Mouse (Mus musculus) midbrain, embryonic 14.5 days (tissue): ENCODE measurements around the gene Fbxl5. TPM values are rescaled to one million over a fixed set of nuclear protein-coding genes. Genes with fewer than 3 reads are reported as not detected.

Experiments
- ATAC-seq: fragments of 200-750 bp; cut with Nextera tagmentation; 2 replicates; pipeline ENCODE4 v1.8.0; 2017; ENCODE audit warnings: moderate number of reproducible peaks, moderate library complexity; ENCODE audit not compliant: low FRiP score, low TSS enrichment
- DNase-seq: peaks from one replicate; pipeline ENCODE4 v3.0.0-alpha.2; 2015
- H3K27ac ChIP-seq: fragments of 300-500 bp; sonication (generic); replicated peaks from 2 replicates; pipeline ENCODE4 v1.5.1; 2014; ENCODE audit warnings: mild to moderate bottlenecking, low read depth, low read length, moderate library complexity
- H3K27me3 ChIP-seq: fragments of 300-500 bp; sonication (generic); 2 replicates; pipeline ENCODE4 v1.6.1; 2014; ENCODE audit warnings: low read length, control low read depth, mixed read lengths; ENCODE audit not compliant: control insufficient read depth, insufficient read depth
- H3K36me3 ChIP-seq: fragments of 300-500 bp; sonication (generic); 2 replicates; pipeline ENCODE4 v1.6.1; 2014; ENCODE audit warnings: low read length, control low read depth; ENCODE audit not compliant: control insufficient read depth, insufficient read depth
- H3K4me1 ChIP-seq: fragments of 300-500 bp; sonication (generic); 2 replicates; pipeline ENCODE4 v1.6.1; 2014; ENCODE audit warnings: mild to moderate bottlenecking, antibody characterized with exemption, low read length, control low read depth; ENCODE audit not compliant: control insufficient read depth, insufficient read depth
- H3K4me2 ChIP-seq: fragments of 300-500 bp; sonication (generic); 2 replicates; pipeline ENCODE4 v1.6.1; 2014; ENCODE audit warnings: mild to moderate bottlenecking, low read length, moderate library complexity
- H3K4me3 ChIP-seq: fragments of 300-500 bp; sonication (generic); replicated peaks from 2 replicates; pipeline ENCODE4 v1.5.1; 2014; ENCODE audit warnings: low read depth, low read length
- H3K9ac ChIP-seq: fragments of 300-500 bp; sonication (generic); replicated peaks from 2 replicates; pipeline ENCODE4 v1.6.1; 2014; ENCODE audit warnings: mild to moderate bottlenecking, low read length, moderate library complexity
- H3K9me3 ChIP-seq: fragments of 300-500 bp; sonication (generic); 2 replicates; pipeline ENCODE4 v1.6.1; 2016; ENCODE audit warnings: low read length, control low read depth, mixed read lengths; ENCODE audit not compliant: control insufficient read depth
- WGBS: fragments of 180-500 bp; shearing (Covaris S2); extraction: QIAGEN DNeasy Blood & Tissue Kit; methylation state at CpG from one replicate; pipeline ENCODE4 v1.1.7; 2014; 5-methylcytosine and 5-hydroxymethylcytosine counted together
- polyA plus RNA-seq: library from polyadenylated mRNA; unstranded; fragments of >200 nt; fragmentation: Nextera tagmentation; extraction: Ambion mirVana; gene quantifications from 2 replicates; pipeline ENCODE4 v1.2.1, GENCODE M21; 2014

The Fbxl5 gene
- polyA plus RNA-seq, 1 experiment from 2014 or later: 102 TPM

DNA sequence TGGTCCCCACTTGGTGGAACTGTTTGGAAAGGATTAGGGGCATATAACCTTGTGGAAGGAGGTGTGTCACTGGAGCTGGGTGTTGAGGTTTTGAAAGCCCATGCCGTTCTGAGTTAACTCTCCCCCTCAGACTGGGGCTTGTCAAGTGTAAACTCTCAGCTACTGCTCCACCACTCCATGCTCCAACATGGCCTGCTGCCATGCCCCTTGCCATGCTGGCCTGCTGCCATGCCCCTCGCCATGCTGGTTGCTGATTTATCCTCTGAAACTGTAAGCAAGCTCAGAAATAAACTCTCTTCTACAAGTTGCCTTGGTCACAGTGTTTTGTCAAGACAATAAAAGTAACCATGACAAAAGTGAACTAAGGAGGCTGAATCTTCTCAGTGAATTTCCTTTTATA, 16.0 kb downstream of the Fbxl5 start:
- Histone ChIP-seq H3K4me2 (no peak overlapping the region), H3K9ac (no peak overlapping the region), H3K4me3 (no peak overlapping the region), H3K27ac (no peak overlapping the region), H3K4me1 (0 out of 2 replicates have a peak, but pooled peaks cover 3% of the 10 kb centered on the region), H3K27me3 (no peaks in the 10 kb centered on the region), H3K9me3 (no peaks in the 10 kb centered on the region), H3K36me3 (no peaks in the 10 kb centered on the region)
- ATAC-seq (no peak), DNase-seq (no peak)
- WGBS: 83% methylated on average over 2 of the region's 2 CpGs

DNA sequence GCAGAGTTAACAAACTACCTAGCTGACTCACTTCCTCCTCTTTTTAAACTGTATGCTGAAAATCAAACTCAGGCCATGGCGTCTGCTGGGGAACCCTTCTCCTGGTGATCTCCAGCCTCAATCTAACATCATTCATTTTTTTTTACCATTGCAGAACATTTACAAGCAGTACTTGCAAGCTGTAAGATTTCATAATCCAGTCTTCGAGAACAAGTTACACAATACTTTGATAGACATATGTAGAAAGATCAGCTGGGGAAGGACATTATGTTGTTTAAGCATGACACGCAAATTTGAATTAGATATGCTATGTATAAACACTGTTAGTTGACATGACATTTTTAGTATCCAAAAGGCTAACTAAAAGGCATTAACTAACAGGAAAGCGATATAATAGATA, 19.6 kb downstream of the Fbxl5 start:
- no peak overlapping the region for H3K9ac ChIP-seq
- no peak overlapping the region for H3K4me3 ChIP-seq
- H3K4me1 ChIP-seq: no peaks in the 10 kb centered on the region
- no peak for DNase-seq
- H3K27me3 ChIP-seq: no peaks in the 10 kb centered on the region
- no peak for ATAC-seq
- WGBS: 93% methylated on average over 4 of the region's 4 CpGs
- H3K9me3 ChIP-seq: no peaks in the 10 kb centered on the region
- H3K27ac ChIP-seq: no peak overlapping the region
- no peak overlapping the region for H3K4me2 ChIP-seq
- no peaks in the 10 kb centered on the region for H3K36me3 ChIP-seq

DNA sequence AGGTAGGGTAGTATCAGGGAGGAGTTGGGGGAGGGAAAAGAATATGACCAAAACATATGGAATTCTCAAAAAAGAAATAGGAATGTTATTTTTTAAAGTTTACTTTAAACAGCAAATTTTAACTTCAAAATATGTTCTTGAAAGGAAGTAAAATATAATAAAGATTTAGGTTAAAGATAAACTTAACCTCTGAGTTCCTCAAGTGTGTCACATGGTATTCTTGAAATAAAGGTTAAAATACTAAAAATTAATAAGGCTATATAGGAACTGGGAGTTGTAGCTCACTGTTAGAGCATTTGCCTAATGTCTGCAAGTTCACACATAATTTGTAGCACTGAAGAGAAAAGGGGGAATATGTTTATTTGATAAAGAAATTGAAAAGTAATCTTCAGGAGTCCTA, 20.2 kb downstream of the Fbxl5 start:
- no peaks in the 10 kb centered on the region for H3K36me3 ChIP-seq
- no peak overlapping the region for H3K4me2 ChIP-seq
- no peak overlapping the region for H3K27ac ChIP-seq
- H3K9ac ChIP-seq: no peak overlapping the region
- no peak overlapping the region for H3K4me3 ChIP-seq
- DNase-seq: no peak
- no peaks in the 10 kb centered on the region for H3K9me3 ChIP-seq
- ATAC-seq: no peak
- no peaks in the 10 kb centered on the region for H3K27me3 ChIP-seq
- no peaks in the 10 kb centered on the region for H3K4me1 ChIP-seq

DNA sequence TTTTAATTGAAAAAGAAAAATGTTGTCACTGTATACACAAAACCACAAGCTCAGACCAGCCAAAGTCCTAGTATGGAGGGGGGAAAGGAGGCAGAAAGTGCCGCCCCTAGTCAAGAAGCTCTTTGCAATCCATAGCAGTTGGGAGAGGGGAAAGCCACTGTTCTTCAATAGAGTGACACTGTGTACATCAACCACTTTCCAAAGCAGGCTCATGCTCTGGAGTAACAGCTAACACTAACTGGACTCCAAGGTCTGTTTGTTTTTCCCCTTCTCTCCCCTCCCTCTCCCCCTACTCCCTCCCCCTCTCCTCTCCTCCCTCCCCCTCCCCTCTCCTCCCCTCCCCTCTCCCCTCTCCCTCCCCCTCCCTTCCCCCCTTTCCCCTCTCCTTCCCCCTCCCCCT, 20.7 kb downstream of the Fbxl5 start:
- no peaks in the 10 kb centered on the region for H3K4me1 ChIP-seq
- H3K27ac ChIP-seq: no peak overlapping the region
- ATAC-seq: no peak
- H3K9me3 ChIP-seq: no peaks in the 10 kb centered on the region
- no peak overlapping the region for H3K4me2 ChIP-seq
- no peak overlapping the region for H3K9ac ChIP-seq
- no peaks in the 10 kb centered on the region for H3K27me3 ChIP-seq
- DNase-seq: no peak
- WGBS: 76% methylated on average over 1 of the region's 1 CpGs
- no peaks in the 10 kb centered on the region for H3K36me3 ChIP-seq
- H3K4me3 ChIP-seq: no peak overlapping the region

DNA sequence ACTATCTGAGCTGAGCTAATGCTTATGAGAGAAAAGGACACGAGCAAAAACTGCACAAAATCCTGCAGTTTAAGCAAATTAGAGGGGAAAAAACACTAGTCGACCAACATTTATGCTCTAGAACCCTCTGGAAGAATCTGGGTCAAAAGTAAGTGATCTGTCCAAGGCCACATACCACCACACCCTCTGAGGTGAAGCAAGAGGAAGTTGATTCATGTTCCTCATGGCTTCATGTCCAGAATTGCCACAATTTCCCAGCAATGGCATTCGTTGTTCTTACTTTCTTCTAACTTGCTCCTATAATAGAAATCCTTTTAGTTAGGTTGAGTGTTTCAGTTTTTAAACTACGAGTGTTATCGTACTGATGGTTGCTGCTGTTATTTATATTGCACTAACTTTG, 21.9 kb downstream of the Fbxl5 start:
- 88% methylated on average over 5 of the region's 5 CpGs for WGBS
- no peaks in the 10 kb centered on the region for H3K36me3 ChIP-seq

DNA sequence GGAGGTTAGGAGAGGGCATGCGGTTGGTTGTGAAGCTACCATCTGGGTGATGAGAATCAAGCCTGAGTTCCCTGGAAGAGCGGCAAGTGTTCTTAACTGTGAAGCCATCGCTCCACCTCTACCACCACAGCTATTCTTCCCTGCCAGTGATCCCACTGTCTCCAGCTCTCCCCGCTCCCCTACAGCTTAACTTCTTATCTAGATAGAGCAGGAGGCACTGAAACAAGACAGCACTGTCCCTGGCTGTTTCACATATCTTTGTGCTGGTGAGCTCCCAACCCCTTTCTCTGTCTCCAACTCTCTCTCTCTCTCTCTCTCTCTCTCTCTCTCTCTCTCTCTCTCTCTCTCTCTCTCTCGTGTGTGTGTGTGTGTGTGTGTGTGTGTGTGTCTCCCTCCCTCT, 29.1 kb downstream of the Fbxl5 start:
- no peak for ATAC-seq
- H3K9me3 ChIP-seq: no peaks in the 10 kb centered on the region
- no peaks in the 10 kb centered on the region for H3K4me1 ChIP-seq

More for the DNA sequence above, 21.9 kb downstream of the Fbxl5 start:
- H3K4me1 ChIP-seq: no peaks in the 10 kb centered on the region
- no peaks in the 10 kb centered on the region for H3K27me3 ChIP-seq
- H3K27ac ChIP-seq: no peak overlapping the region
- H3K4me2 ChIP-seq: no peak overlapping the region
- DNase-seq (no peak), ATAC-seq (no peak)
- H3K4me3 ChIP-seq: no peak overlapping the region
- H3K9ac ChIP-seq: no peak overlapping the region
- H3K9me3 ChIP-seq: no peaks in the 10 kb centered on the region

DNA sequence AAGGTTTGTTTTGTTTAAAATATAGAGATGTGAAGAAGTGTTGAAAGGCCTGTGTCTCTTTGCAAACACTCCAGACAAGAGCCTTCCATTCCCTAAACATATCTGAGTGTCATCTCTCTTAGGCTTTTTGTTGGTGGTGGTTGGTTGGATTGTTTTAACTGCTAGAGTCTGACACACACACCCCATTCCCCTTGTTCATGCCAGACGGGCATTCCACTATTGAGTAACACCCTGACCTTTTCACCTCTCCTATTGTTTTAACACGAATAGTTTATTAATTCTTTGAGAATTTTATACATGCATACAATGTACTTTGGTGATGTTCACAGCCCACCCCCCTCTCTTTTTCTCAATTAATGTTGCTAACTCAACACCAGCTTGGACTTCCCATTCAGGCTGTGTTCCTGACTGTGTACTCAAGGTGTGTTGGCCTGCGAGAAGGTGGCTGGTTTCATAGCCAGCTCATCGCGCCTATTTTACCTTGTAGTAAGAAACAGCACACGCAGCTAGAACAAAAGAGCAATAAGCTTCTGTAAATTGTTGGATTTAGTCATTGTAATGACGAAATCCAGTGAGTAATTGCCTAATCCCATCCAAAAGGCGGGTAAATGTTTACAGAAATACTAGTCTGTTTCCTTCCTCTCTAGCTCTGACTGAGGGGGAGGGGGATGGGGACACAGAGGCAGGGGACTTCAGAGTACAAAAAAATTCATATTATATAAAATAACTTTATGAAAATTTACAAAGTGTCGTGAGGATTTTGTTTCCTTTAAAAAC, 33.3 kb downstream of the Fbxl5 start:
- Histone ChIP-seq H3K9ac (no peak overlapping the region), H3K9me3 (no peaks in the 10 kb centered on the region), H3K4me3 (no peak overlapping the region), H3K4me1 (no peaks in the 10 kb centered on the region), H3K27ac (no peak overlapping the region), H3K4me2 (no peak overlapping the region), H3K36me3 (no peaks in the 10 kb centered on the region), H3K27me3 (no peaks in the 10 kb centered on the region)
- 82% methylated on average over 9 of the region's 9 CpGs for WGBS
- ATAC-seq (no peak), DNase-seq (no peak)

More for the DNA sequence above, 29.1 kb downstream of the Fbxl5 start:
- no peak overlapping the region for H3K9ac ChIP-seq
- H3K27ac ChIP-seq: no peak overlapping the region
- H3K27me3 ChIP-seq: no peaks in the 10 kb centered on the region
- 74% methylated on average over 5 of the region's 5 CpGs for WGBS
- no peak for DNase-seq
- H3K4me3 ChIP-seq: no peak overlapping the region
- H3K4me2 ChIP-seq: no peak overlapping the region
- no peaks in the 10 kb centered on the region for H3K36me3 ChIP-seq

DNA sequence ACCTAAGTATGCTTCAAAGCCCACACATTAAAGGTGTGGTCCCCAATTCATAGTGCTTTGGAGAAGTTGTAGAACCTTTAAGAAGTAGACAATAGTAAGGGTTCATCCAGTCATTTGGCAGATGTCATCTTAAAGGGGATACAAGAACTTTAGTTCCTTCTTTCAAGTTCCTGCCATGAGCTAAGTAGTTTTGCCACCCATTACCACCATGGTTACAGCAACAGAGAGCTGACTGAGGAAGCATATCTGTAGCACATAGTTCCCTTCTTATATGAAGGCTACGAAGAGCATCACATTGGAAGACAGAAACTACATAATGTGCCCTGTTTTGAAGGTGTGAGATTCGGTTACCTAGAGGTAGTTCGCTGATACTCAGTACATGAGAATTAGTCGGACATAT, 34.8 kb downstream of the Fbxl5 start:
- 94% methylated on average over 4 of the region's 4 CpGs for WGBS
- DNase-seq (no peak), ATAC-seq (no peak)
- Histone ChIP-seq H3K9me3 (no peaks in the 10 kb centered on the region), H3K4me2 (no peak overlapping the region), H3K27ac (no peak overlapping the region), H3K36me3 (no peaks in the 10 kb centered on the region), H3K4me3 (no peak overlapping the region), H3K9ac (no peak overlapping the region), H3K27me3 (no peaks in the 10 kb centered on the region), H3K4me1 (no peaks in the 10 kb centered on the region)

DNA sequence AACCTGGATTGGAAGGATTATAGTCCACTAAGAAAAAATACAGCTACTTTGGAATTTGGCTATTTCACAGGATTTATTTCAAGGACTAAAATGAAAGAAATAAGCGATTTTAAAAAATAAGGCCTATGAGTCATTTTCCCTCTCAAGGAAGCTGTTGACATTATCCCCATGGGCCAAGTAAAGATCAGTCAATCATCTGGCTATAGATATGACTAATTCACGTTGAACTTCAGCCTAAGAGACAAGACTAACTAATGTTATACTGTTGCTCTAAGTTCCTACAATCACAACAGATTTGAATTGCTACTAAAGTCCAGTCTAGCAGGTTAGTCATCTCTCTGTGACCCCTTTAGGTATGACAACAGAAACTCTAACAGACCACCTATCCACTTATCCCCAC, 37.4 kb downstream of the Fbxl5 start:
- Histone ChIP-seq H3K4me2 (no peak overlapping the region), H3K27me3 (no peaks in the 10 kb centered on the region), H3K4me1 (peaks cover 6% of the 10 kb centered on the region), H3K9ac (no peak overlapping the region), H3K9me3 (no peaks in the 10 kb centered on the region), H3K27ac (no peak overlapping the region), H3K36me3 (no peaks in the 10 kb centered on the region), H3K4me3 (no peak overlapping the region)
- WGBS: 90% methylated on average over 2 of the region's 2 CpGs
- DNase-seq: no peak
- no peak for ATAC-seq
